Mouse (Mus musculus) megakaryocyte-erythroid progenitor cell, adult 5 weeks (primary cell): ENCODE results near the gene Gm20481. TPM values are rescaled to one million over a fixed set of nuclear protein-coding genes. Genes with fewer than 3 reads are reported as not detected.

Experiments
- polyA plus RNA-seq: library from polyadenylated mRNA; stranded (reverse); fragments of >175 nt; gene quantifications from 2 replicates; pipeline ENCODE4 v1.2.3, GENCODE M21; 2012

Gm20481 gene
- 0.52 TPM in 1 of 2 replicates, not detected in the other for polyA plus RNA-seq

GRCm38 (mm10) chr17:34969822-34970221 lies at the start of gene Gm20481:
Gm20481 (plus strand) TSS chr17:34969912.

DNA sequence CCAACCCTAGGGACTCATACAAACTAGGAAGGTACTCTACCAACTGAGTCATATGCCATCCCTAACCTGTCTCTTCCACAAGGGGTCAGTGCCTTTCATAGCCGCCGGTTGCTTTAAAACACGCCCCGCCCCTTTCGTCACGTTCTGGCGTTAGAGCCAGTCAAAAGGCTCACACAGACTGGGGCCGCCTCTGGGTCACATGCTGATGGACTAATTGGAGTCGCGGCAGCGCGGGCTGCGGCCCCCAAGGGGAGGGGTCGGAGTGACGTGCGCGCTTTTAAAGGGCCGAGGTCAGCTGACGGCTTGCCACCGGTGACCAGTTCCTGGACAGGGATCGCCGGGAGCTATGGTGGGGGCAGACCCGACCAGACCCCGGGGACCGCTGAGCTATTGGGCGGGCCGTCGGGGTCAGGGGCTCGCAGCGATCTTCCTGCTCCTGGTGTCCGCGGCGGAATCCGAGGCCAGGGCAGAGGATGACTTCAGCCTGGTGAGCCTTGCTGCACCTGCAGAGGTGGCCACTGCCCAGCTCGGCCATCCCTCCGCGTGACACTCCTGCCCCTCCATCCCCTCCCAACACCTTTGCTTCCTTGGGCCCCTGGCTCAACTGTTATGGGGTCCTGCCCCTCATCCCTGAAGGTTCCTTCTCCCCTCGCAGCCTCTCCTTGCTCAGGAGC lies 38.5 kb upstream of the Gm20481 start, which contains the start of gene Neu1:
Gene Neu1 (plus strand): TSS at position 193 of the 674 bp plus-strand sequence.

DNA sequence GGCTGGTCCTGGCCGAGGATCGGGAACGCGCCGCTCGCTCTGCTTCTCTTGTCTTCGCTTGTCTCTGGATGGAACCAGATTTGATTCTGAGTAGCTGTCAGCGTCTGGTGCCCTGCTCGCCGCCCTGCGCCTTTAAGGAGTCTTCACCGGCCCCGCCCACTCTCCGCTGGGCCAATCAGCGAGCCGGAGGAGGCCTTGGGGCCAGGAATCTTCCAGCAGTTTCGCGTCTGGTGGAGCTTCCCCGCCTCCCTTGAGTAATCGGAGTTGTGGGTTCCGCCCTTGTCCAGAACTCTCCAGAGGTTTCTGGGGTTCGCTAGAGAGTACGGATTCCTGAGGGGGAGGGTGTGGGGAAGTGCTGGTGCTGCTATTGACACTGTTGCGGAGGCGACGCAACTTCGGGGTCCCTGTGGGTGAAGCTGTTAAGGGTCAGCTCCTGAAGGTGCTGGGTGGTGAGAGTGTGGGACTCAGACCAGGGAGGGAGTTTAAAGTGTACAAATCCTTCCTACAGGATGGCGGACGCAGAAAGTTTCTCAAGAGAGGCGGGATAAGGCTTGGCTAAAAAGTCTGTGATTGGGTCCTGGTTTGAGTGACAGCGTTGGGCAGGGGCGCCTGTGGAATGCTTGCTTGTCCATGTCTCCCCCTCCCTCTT lies 10.5 kb upstream of the Gm20481 start, which contains the start of gene Hspa1b:
Gene Hspa1b (minus strand): TSS at position 109 of the 649 bp plus-strand sequence.

GRCm38 (mm10) chr17:34972069-34972749 lies 2.5 kb downstream of the Gm20481 start, which contains the start of the genes Hspa1a and Hspa1l:
Hspa1a (minus strand) TSS chr17:34972156.
Hspa1l (plus strand) TSS chr17:34972703.

GRCm38 (mm10) chr17:34981690-34982180 lies 12.0 kb downstream of the Gm20481 start, which contains the start of gene Lsm2:
Lsm2 (plus strand) TSS chr17:34981862.

DNA sequence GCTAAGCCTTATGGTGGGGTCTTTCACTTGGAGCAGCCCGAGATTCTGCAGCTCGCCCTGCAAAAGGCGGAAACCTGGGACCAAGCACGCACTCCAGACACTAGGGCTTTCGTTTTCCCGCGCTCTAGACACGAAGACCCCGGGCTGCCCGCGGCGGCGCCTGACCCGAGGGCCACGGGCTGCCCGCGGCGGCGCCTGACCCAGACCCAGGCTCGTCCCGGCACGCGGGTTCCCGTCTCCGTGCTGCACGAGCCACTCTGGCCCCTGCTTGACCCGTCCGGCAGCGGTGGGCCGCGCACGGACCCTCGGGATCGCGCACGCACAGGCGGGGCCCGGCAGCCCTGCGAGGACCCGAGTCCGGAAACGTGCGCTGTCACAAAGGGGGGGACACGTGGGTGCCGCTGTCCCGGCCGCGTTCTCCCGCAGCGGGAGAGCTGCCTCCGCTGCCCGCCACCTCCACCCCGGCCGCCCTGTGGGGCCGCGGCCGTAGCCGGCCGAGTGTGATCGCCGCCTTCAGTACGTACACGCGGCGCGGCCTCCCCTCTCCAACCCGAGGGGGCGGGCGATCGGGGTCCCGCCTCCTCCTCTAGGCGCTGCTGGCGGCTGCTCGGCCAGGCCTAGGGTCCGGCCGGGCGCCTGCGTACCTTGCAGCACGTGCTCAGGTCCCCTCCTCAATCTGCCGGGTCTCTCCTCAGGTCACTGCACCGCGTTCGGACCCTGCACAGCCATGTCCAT lies 31.2 kb downstream of the Gm20481 start, which contains the start of gene Vars:
Gene Vars (plus strand): TSS at position 271 of the 735 bp plus-strand sequence.

DNA sequence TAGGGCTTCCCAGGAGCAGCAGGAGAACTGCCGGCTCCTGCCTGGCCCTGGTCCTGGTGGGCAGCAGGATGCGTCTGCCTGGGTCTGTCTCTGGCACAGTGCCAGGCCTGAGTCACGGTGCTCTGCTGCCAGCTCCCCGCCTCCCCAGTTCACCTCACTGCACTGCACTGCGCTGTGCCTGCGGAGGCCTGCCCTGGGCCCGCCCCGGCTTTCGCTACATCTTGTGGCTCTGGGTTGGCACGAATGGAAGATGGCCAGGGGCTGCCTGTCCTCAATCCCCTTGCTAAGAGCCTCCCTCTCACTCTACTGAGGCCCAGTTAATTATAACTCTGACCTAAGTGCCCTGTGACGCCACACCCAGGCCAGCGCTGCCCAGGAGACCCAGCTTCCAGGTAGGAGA lies 46.7 kb downstream of the Gm20481 start, which contains the start of gene Vwa7:
Gene Vwa7 (plus strand): TSS at position 204 of the 400 bp plus-strand sequence.

Other genes starting within 250 kb of the Gm20481 start
- gene C4b, start 226.0 kb upstream of the Gm20481 start, polyA plus RNA-seq: 0.17 and 0.61 TPM in 2 replicates
- not detected in 2 replicates for gene Cyp21a1, start 165.4 kb upstream of the Gm20481 start, polyA plus RNA-seq
- 65.1 and 75.3 TPM in 2 replicates for gene Stk19, start 133.0 kb upstream of the Gm20481 start, polyA plus RNA-seq
- gene Dxo, start 132.9 kb upstream of the Gm20481 start, polyA plus RNA-seq: 106 TPM in 2 replicates
- 63.8 and 69.0 TPM in 2 replicates for gene Skiv2l, start 119.7 kb upstream of the Gm20481 start, polyA plus RNA-seq
- 308 and 315 TPM in 2 replicates for gene Nelfe, start 119.5 kb upstream of the Gm20481 start, polyA plus RNA-seq
- 0.13 TPM in 1 of 2 replicates, not detected in the other for gene Cfb, start 107.4 kb upstream of the Gm20481 start, polyA plus RNA-seq
- 51.5 and 66.6 TPM in 2 replicates for gene Zbtb12, start 90.4 kb upstream of the Gm20481 start, polyA plus RNA-seq
- gene Gm20547, start 87.9 kb upstream of the Gm20481 start, polyA plus RNA-seq: not detected in 2 replicates
- 2.0 and 2.3 TPM in 2 replicates for gene C2, start 71.6 kb upstream of the Gm20481 start, polyA plus RNA-seq
- gene Ehmt2, start 71.4 kb upstream of the Gm20481 start, polyA plus RNA-seq: 441 and 469 TPM in 2 replicates
- gene Slc44a4, start 55.4 kb upstream of the Gm20481 start, polyA plus RNA-seq: not detected in 2 replicates
- 52.4 and 79.9 TPM in 2 replicates for gene Neu1, start 38.7 kb upstream of the Gm20481 start, polyA plus RNA-seq
- 425 and 1,961 TPM in 2 replicates for gene Hspa1b, start 10.7 kb upstream of the Gm20481 start, polyA plus RNA-seq
- gene Hspa1a, start 2.2 kb downstream of the Gm20481 start, polyA plus RNA-seq: 239 and 1,296 TPM in 2 replicates
- gene Hspa1l, start 2.8 kb downstream of the Gm20481 start, polyA plus RNA-seq: 0.06 TPM in 1 of 2 replicates, not detected in the other
- 154 and 167 TPM in 2 replicates for gene Lsm2, start 11.9 kb downstream of the Gm20481 start, polyA plus RNA-seq
- 841 and 875 TPM in 2 replicates for gene Vars, start 31.1 kb downstream of the Gm20481 start, polyA plus RNA-seq
- gene Vwa7, start 46.7 kb downstream of the Gm20481 start, polyA plus RNA-seq: 0.24 and 0.38 TPM in 2 replicates
- 6.0 and 11.9 TPM in 2 replicates for gene Sapcd1, start 58.1 kb downstream of the Gm20481 start, polyA plus RNA-seq
- 3.4 and 5.4 TPM in 2 replicates for gene Msh5, start 76.8 kb downstream of the Gm20481 start, polyA plus RNA-seq
- gene Clic1, start 80.1 kb downstream of the Gm20481 start, polyA plus RNA-seq: 109 and 129 TPM in 2 replicates
- 33.8 and 58.4 TPM in 2 replicates for gene Ddah2, start 89.1 kb downstream of the Gm20481 start, polyA plus RNA-seq
- gene Ly6g6c, start 95.5 kb downstream of the Gm20481 start, polyA plus RNA-seq: 0.09 TPM in 1 of 2 replicates, not detected in the other
- 0.04 TPM in 1 of 2 replicates, not detected in the other for gene Mpig6b, start 96.3 kb downstream of the Gm20481 start, polyA plus RNA-seq
- gene Ly6g6e, start 107.0 kb downstream of the Gm20481 start, polyA plus RNA-seq: not detected in 2 replicates
- gene Ly6g6d, start 108.2 kb downstream of the Gm20481 start, polyA plus RNA-seq: 0.26 TPM in 1 of 2 replicates, not detected in the other
- 0.06 and 0.28 TPM in 2 replicates for gene Ly6g6f, start 115.7 kb downstream of the Gm20481 start, polyA plus RNA-seq
- gene Abhd16a, start 119.4 kb downstream of the Gm20481 start, polyA plus RNA-seq: 118 and 123 TPM in 2 replicates
- gene Ly6g5c, start 138.4 kb downstream of the Gm20481 start, polyA plus RNA-seq: not detected in 2 replicates
- gene Ly6g5b, start 145.5 kb downstream of the Gm20481 start, polyA plus RNA-seq: 0.45 and 0.69 TPM in 2 replicates
- 73.8 and 84.9 TPM in 2 replicates for gene Gpank1, start 151.5 kb downstream of the Gm20481 start, polyA plus RNA-seq
- 77.7 and 78.6 TPM in 2 replicates for gene Csnk2b, start 152.1 kb downstream of the Gm20481 start, polyA plus RNA-seq
- gene D17H6S53E, start 156.5 kb downstream of the Gm20481 start, polyA plus RNA-seq: 4.1 and 4.4 TPM in 2 replicates
- gene Apom, start 162.1 kb downstream of the Gm20481 start, polyA plus RNA-seq: 0.37 and 0.84 TPM in 2 replicates
- gene Bag6, start 165.3 kb downstream of the Gm20481 start, polyA plus RNA-seq: 683 and 812 TPM in 2 replicates
- gene Prrc2a, start 195.0 kb downstream of the Gm20481 start, polyA plus RNA-seq: 1,479 and 1,500 TPM in 2 replicates
- 3.5 and 4.0 TPM in 2 replicates for gene Aif1, start 206.2 kb downstream of the Gm20481 start, polyA plus RNA-seq
- gene Lst1, start 218.5 kb downstream of the Gm20481 start, polyA plus RNA-seq: 3.8 and 6.6 TPM in 2 replicates
- gene Ltb, start 224.5 kb downstream of the Gm20481 start, polyA plus RNA-seq: 14.0 and 15.6 TPM in 2 replicates
- gene Tnf, start 232.1 kb downstream of the Gm20481 start, polyA plus RNA-seq: 12.8 and 21.1 TPM in 2 replicates
- gene Lta, start 235.4 kb downstream of the Gm20481 start, polyA plus RNA-seq: 0.10 and 0.22 TPM in 2 replicates